Mouse (Mus musculus) lung, adult 2 months (tissue): ENCODE results near the gene Rab20.

Experiments used
- CTCF ChIP-seq: fragments of 200-500 bp; IDR thresholded peaks from 2 replicates; pipeline ENCODE4 v1.5.1; 2011; ENCODE audit warnings: mild to moderate bottlenecking, low read length, control low read depth; ENCODE audit not compliant: insufficient read depth
- POLR2A ChIP-seq: fragments of 200-500 bp; IDR thresholded peaks from 2 replicates; pipeline ENCODE4 v1.6.1; 2011; ENCODE audit warnings: low read depth, mild to moderate bottlenecking, control low read depth, low read length, borderline replicate concordance; ENCODE audit errors: extremely low read depth

DNA sequence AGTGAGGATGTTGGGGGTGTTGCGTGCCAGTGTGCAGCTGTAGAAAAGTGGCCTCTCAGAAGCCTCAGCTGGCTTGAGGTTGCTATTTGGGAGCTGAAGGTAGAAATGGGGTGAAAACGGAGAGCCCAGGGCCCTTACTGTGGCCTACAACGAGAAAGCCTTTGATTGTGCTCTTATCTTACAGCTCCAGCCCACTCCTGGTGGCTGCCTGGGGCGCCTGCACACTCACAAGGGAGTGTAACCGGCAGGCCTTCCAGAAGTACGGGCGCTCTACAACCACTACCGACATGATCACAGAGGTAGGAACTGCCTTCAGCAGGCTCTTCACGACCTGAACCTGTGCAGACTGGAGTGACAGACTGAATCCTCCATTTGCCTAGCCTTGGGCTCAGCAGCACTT lies 34.2 kb upstream of the Rab20 start:
- no peak for TF ChIP-seq CTCF
- no peak for TF ChIP-seq POLR2A
